Mouse (Mus musculus) lung, postnatal 4 days (tissue): ENCODE data around the gene Rgsl1.
"Not testable (repeated sequence)": the region's sequence is repeated elsewhere in the genome, so short reads cannot be mapped to it uniquely, and the experiment has no call there.

Source experiments
- DNase-seq, 2 experiments: peaks; one replicate each; pipeline ENCODE4 v3.0.0; 2021

Rgsl1 gene

DNA sequence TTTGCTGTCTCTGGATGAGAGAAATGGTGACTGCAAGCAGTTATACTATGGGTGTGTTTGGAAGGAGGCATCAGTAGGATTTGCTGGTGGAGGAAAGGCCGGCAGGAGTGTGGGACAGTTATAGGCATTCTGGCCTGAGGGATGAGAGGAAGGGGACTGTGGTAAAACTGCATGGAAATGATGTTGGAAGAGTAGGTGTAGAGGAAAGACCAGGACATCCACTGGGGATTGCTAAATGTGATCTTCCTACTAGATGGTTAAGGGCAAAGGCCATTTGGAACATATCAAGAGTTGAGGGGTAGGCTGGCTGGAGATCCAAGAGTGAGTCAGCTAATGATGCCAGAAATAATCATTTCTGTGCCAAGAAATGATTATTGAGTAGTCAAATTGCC is 73.2 kb downstream of the Rgsl1 start:
- no peak for DNase-seq

DNA sequence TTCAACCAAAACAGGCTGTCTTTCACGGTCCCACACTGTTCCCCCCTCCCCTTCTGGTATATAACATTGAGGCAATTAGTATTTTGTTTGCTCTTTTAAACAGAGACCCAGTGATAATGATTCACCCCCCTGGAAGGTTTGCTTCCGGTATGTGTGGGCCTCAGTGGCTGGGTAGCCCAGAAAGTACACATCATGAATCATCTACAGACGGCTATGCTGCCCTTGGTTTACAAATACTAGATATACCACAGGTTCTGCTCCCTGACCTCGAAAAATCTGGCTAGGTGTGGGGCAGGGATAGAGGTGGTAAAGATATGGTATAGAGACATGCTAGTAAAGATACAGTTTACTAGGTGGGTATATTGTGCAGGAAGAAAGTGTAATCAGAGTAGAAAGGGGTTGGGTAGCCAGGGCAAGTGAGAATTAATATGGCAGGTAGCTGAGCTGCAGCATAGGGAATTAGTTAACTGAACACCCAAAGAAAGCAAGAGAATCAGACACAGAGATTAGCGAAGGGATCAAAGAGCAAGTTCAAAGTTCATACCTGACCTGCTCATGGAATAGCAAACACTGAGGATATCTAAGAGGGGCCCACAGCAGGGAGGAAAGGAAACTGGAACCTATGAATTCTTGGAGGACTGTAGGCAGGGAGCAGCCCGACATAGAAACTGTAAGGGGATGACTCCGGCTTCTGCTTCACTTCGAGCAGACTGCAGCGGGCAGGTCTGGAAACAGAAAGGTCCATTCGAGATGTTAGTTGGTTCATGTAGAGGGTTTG is 73.8 kb downstream of the Rgsl1 start:
- DNase-seq, result no peak

DNA sequence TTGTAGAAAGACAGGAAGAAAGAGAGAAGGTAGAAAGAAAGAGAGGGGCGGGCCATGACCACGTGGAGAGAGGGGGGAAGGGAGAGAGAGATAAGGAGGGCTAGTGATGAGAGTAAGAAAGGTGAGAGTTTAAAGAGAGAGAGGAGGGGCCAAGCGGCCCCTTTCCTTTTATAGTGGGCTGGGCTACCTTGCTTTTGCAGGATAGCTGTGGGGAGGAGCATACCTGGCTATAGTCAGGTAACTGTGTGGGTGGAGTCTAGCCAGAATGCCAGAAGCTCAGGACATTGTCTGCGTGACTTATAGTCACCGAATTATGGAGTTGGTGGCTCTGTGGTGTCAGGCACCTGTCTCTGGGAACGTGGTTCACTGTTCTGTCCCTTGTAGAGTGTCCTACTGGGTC is 74.4 kb downstream of the Rgsl1 start:
- DNase-seq, result not testable (repeated sequence)

DNA sequence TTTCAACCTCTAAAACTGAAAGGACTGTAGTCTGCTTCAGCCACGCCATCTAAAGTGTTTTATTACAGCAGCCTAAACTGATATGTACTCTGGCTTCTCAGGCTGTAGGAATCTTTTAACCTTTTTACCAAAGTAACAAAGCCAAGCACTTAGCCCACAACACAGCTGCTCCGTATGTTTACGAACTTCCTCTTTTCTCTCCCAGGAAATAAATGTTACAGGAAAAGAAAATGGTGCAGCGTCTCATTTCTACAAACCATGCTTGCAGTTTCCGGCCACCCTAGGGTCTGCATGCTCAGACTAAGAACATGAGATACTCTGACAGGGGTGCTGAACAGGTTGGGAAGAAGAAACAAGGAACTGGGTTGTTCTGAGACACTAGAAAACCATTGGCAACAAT is 75.5 kb downstream of the Rgsl1 start:
- DNase-seq, result no peak

DNA sequence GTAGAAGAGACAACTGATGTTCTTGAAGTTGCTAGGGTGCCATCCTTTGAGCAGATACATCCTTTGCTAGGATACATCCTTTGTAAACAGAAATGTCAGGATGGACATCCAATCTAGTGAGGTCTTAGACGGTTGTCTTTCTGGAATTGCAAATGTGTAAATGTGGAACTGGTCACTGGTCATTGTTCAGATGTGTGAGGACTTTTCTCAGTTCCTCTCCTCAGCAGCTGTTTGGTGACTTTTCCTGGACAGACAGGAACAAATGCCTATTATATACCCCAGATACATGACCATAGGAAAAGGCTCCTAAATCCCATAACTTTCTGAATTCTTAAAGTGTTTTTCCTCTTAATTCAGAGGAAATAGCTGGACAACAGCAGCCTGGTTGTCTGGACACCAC is 76.7 kb downstream of the Rgsl1 start:
- DNase-seq, result no peak

DNA sequence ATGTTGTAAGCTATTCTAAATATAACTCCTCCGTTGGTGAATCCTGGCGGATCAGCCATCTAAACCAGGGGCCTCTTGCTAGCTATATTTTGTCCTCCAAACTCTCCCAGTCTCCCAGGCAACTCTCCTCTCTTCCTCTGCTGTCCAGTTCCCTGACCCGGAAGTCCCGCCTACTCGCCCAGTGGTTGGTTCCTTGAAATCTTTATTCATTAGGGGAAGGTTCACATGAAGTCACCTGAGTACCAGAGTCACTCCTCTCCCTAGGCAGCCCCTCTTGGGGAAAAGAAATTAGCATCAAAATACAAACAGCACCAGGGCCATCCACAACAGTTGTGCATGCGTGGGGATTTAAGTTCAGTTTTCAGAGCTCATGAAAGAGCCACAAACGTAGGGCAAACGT is 77.6 kb downstream of the Rgsl1 start:
- peak in 1 of 2 experiments; percentile 23 for DNase-seq

DNA sequence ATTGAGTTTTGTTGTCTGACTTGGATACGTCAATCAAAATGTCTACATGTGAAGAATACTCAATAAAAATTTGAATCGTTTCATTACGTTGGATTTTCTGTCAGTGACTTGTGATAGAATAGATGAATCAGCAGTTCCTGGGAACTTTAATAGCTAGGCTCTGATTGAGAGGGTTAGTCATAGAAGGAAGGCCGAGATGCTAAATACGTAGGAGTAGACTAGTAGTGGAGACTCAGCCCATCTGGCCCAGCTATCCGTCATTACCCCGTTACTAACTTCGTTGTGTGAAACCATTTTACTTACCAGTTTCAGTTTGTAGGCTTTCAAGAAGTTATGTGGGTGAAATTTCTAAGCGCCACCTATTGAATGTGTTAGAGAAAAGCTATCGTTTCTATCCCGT is 79.8 kb downstream of the Rgsl1 start:
- DNase-seq, result no peak

DNA sequence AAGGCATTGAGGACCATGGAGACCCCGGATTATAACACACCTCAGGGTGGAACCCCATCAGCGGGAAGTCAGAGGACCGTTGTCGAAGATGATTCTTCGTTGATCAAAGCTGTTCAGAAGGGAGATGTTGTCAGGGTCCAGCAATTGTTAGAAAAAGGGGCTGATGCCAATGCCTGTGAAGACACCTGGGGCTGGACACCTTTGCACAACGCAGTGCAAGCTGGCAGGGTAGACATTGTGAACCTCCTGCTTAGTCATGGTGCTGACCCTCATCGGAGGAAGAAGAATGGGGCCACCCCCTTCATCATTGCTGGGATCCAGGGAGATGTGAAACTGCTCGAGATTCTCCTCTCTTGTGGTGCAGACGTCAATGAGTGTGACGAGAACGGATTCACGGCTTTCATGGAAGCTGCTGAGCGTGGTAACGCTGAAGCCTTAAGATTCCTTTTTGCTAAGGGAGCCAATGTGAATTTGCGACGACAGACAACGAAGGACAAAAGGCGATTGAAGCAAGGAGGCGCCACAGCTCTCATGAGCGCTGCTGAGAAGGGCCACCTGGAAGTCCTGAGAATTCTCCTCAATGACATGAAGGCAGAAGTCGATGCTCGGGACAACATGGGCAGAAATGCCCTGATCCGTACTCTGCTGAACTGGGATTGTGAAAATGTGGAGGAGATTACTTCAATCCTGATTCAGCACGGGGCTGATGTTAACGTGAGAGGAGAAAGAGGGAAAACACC is 90.0 kb downstream of the Rgsl1 start:
- DNase-seq, result peak; percentile 36 to 66

DNA sequence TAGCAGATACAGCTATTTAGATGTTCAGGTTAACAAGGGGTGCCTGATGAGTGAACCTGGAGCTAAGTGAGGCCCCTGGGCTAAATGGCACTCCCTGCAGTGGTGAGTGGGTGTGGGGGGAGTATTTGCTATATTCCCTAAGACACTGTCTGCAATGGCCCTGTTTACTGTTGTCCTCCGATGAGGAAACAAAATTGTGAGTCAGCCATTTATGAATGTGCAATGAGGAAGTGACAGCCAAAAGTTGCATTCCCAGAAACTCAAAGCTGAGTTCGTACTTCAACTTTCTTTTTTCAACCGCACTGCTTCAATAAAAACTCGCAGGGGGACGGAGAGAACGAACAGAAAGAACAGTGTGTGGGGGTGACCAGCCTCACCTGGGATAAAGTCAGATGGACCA is 91.4 kb downstream of the Rgsl1 start:
- no peak for DNase-seq

DNA sequence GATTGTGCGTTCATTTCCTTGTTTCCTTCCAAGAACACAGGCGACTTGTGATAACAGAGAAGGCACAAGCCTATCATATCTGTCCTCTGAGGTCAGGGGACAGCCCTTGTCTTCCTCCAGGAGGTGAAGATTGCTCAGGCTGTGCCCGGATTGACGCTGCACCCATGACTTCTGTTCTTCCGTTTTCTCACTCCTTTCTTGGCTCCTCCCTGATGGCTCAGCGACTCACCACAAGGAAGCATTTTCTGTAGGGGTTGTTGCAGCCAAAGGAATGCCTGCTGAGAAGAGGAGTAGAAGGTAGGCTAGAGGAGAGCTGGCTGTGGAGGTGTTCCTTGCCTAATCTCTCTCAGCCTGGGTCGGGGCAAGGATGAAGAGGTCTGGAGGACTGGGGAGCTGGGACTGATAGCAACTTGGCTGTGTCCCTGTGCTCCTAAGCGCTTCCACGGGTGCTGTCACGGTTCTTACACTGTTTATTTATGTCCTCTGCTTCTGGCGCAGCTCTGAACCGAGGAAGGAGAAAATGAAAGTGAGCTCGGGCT is 92.1 kb downstream of the Rgsl1 start:
- peak; percentile 67 to 70 for DNase-seq

DNA sequence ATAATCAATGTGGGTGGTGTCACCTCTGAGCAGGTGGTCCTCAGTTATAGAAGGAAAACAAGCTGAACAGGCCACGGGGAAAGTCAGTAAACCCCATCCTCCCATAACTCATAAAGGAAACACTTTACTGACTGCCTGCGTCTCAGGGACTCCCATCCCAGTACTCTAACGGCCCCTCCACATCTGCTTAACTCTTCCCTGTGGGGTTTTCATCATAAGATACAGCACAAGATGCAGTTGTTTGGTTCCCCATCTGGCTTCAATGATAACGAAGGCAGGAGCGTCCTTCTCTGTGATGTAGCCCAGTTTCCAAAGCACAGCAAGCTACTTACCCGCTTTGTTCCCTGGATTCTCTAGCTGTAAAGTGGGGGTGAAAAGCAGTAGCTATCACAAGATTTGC is 93.9 kb downstream of the Rgsl1 start:
- no peak for DNase-seq

DNA sequence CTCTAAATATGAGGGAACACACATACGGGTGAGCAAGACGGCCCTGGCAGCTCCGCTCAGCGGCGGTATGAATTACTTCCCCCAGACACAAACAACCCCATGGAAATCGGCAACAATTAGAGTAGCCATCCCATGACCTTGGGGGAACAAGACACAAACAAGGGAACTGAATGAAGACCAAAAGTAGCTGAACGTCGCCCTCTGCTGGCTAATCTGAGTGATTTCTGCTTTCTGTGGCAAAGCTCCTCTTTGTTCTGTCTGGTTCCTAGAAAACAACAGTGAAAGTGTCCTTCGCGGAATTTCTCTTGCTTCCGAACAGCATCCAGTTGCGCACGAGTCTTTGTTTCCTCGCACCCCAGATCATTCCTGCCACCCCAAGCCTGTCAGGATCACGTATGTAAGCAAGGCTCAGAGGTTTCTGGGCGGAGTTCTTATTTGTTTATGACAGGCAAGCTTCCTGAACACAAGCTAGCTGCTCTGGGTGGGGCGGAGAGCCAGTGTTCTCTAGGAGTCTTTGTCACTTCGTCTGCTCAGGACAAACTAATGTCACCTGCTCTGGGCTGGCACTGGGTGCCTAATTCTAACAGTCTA is 94.6 kb downstream of the Rgsl1 start, which contains the start of gene Rnasel:
Rnasel (plus strand) TSS at position 216 of the 591 bp plus-strand sequence.
- peak; percentile 76 to 83 for DNase-seq

DNA sequence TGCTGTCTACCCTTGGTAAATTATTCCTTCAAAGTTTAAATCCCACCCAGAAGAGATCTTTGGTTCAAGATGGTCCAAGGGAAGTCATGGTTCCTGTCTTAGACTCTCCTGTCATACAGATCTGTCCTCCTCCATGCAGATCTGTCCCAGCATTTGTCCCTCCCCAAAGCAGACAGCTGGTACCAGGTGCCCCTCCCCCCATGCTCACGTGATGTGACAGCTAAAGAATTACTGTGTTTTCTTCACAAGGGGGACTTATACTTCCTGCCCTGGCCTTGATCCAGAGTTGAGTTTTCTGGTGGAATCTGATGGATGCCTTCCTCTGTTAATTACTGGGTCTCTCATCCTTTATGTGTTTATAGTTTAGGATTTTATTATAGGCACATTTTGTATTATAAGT is 95.4 kb downstream of the Rgsl1 start:
- DNase-seq, result peak; percentile 66 to 74

DNA sequence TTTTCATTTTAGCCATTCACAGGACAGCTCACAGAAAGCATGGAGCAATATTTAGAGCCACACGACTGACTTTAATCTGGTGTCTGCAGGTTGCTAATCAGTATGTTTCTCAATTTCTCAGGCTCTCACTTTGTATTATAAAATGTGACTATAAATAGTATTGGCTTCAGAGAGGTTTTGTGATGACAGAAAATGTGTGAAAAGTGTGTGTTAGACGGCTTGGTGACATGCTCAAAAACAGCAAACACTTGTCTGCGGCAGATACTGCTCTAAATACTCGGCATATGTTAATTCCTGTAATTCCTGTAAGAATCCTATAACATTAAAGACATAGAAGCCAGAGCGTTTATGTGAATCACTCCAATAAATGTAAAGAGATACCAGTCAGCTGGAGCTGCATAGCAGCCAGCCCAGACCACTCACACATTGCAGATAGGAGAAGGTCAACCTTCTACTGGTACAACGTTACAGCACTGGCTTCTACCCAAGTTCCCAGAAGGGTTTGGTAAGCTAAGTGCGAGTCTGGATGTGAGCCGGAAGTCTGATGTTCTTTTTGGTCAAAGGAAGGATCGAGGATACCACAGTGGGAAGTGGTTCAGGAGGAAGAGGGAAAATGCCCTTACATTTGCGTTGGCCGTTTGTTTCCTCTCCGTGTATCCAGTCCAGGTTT is 95.9 kb downstream of the Rgsl1 start:
- DNase-seq, result no peak

DNA sequence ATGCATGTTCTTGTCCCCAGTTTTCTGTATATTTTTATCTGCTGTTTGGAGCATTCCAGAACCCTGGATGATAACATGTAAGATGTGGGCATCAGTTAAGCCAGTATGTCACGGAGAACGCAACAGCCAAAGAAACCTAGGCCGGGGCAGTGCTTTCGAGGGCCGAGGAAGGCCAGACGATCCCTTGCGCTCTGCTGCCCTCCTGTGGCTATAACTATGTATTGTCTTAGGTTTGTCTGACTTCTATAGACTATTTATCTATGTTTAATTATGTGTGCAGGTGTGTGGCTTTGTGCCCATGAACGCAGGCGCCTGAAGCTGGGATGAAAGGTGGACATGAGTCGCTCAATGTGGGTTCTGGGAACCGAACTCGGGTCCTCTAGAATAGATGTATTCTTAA is 97.2 kb downstream of the Rgsl1 start:
- peak; percentile 59 to 81 for DNase-seq

DNA sequence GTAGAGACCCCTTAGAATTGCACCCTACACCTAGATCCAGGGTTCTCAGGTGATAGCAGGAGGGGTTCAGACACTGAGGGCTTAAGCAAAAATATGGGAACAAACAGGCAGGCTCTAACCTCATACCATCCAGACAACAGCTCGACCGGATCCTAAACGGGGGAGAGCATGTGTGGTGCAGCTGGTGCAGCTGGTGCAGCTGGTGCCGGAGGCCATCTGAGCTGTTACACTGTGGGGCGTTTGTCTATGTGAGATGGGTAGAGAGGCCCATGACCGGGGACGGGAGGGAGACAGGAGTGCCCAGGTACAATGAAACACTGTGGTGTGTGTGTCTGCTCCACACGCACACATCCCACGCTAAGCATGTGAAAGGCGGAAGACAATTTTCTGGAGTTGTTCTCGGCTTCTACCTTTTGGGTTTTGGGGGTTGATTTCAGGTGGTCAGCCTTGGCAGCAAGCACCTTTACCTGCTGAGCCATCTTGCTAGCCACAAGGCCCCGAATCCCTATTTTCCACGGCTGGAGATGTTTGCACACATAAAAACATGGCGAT is 97.7 kb downstream of the Rgsl1 start:
- no peak for DNase-seq

DNA sequence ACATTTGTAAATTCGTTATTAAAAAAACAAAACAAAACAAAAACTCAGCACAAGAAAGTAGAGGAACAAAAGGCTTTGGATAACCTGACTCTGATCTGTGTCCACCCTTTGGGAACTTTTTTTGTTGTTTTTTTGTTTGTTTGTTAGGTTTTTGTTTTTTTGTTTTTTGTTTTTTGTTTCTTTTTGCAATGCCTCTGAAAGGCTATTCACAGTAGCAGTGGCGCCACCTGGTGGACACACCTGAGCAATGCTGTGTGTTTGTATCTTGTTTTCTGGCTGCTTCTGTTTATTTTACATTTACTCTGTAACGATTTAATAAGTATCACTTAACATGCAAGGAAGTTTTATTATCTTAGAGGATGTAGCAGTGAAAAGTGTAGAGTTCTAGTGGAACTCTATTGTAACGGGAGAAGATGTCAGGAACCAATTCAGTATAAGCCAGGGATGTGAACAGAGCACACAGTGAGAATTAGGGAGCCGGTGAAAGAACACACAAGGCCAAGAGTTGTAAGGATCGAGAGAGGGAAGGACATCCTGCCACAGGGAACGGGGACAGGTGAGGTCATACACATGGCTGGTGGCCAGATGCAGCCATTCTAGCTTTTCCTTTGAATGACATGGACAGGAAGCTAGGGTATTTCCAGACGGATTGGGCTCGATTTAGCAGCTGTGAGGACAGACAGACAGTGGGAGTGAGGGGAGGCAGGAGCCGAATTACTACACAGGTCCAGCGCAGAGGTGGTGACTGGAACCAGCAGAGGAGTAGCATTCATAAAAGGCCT is 101.4 kb downstream of the Rgsl1 start:
- peak; percentile 65 to 75 for DNase-seq

DNA sequence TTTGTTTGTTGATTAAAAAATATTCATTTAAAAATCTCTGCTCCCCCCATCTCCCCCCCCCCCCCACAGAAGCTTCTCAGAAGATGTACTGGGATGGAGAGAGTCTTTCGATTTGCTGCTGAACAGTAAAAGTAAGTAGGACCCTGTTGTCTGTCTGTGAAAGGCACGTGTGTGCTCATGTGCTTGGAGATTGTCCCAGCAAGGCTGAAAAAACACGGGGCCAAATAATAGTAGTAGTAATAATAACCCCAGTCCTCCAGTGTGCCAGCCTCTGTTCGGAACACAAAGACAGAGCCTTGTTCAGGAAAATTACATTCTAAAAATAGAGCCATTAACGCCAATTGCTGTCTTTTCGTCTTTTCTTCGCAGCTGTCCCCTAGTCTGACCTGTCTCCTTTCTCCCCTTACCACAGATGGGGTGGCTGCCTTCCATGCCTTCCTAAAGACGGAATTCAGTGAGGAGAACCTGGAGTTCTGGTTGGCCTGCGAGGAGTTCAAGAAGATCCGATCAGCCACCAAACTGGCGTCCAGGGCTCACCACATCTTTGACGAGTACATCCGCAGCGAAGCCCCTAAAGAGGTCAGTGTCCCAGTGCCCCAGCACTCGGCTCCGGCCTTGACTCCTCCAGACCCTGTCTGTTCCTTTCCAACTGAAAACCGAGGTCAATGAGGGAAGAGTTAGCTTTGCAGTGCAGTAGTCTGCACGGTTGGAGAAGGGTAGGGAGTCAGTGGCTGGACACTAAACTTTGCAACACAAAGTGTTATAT is 102.2 kb downstream of the Rgsl1 start:
- DNase-seq, result no peak

DNA sequence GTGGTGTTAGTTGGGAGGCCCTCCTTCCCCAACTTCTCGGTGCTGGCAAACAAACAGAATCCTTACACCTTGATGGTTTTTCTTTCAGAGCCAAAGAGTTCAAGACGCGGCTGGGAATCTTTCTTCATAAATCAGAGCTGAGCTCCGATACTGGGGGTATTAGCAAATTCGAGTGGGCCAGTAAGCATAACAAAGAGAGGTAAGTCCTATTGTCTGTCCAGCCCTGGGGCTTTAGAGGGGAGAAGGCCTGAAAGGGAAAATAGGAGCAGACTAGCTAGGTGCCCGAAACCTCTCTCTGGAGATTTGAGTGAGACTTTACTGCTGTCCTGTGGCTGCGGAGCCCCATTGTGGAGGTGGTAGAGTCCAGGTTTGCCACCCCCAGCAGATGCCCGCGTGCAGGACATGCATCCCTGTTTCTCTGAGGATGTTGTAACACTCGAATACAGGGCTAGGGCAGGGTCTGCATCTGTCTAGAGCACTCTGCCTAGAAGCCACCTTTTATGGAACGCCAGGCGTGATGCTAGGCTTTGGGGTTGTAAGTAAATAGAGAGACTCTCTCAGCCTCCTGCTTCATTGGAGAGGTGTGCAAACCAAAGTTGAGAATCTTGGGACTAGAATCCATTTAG is 103.1 kb downstream of the Rgsl1 start:
- DNase-seq, result no peak

DNA sequence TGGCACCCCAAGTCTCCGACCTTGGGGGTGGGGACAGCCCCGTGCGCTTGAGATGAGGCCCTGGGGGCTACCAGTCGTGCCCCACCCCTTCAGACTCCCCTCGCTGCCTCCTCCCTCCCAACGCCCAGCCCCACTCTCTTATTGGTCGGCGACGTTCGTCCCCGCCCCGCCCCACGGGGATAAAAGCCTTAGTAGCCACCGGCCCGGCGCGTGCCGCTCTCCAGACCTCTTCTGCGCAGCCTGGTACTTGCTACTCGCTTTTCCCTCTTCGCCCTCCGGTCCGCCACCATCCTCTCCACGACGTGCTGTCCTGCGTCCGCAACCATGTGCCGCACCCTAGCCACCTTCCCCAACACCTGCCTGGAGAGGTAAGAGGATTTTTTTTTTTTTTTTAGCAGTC is 103.8 kb downstream of the Rgsl1 start, which contains the start of gene Rgs16:
Rgs16 (plus strand) TSS at position 205 of the 400 bp plus-strand sequence.
- peak; percentile 86 to 91 for DNase-seq
